Mouse (Mus musculus) heart, adult 2 months (tissue): Measurements from ENCODE around the gene Arpc3. TPM values are rescaled to one million over a fixed set of nuclear protein-coding genes. Genes with fewer than 3 reads are reported as not detected.

ENCODE experiments used
- DNase-seq, 2 experiments: peaks; one replicate each; pipeline ENCODE4 v3.0.0; 2021
- H3K27ac ChIP-seq: fragments of 200-600 bp; 2 replicates; pipeline ENCODE4 v1.8.1; 2022
- H3K27me3 ChIP-seq: fragments of 200-500 bp; 2 replicates; pipeline ENCODE4 v1.6.1; 2012; ENCODE audit warnings: mild to moderate bottlenecking, low read length, inconsistent platforms, mixed read lengths; ENCODE audit not compliant: control insufficient read depth, insufficient read depth
- H3K36me3 ChIP-seq: fragments of 200-500 bp; 2 replicates; pipeline ENCODE4 v1.6.1; 2012; ENCODE audit warnings: low read length, inconsistent platforms; ENCODE audit not compliant: control insufficient read depth, insufficient read depth
- H3K4me1 ChIP-seq: fragments of 200-500 bp; 2 replicates; pipeline ENCODE4 v1.6.1; 2011; ENCODE audit warnings: low read length; ENCODE audit not compliant: control insufficient read depth, insufficient read depth
- H3K4me3 ChIP-seq: fragments of 200-600 bp; 2 replicates; pipeline ENCODE4 v1.8.1; 2022
- H3K79me2 ChIP-seq: fragments of 200-500 bp; replicated peaks from 2 replicates; pipeline ENCODE4 v1.6.1; 2012; ENCODE audit warnings: mild to moderate bottlenecking, inconsistent platforms, low read length, moderate library complexity, mixed read lengths; ENCODE audit not compliant: control insufficient read depth, insufficient read depth
- H3K9ac ChIP-seq: fragments of 200-500 bp; 2 replicates; pipeline ENCODE4 v1.6.1; 2012; ENCODE audit warnings: low read depth, mild to moderate bottlenecking, control low read depth, inconsistent platforms, low read length, mixed read lengths
- CTCF ChIP-seq: fragments of 200-600 bp; IDR thresholded peaks from 2 replicates; pipeline ENCODE4 v1.8.1; 2022; ENCODE audit warnings: antibody characterized with exemption, mild to moderate bottlenecking, moderate library complexity
- EP300 ChIP-seq: fragments of 200-500 bp; IDR thresholded peaks from 2 replicates; pipeline ENCODE4 v1.6.1; 2011; ENCODE audit warnings: low read depth, low read length, control low read depth; ENCODE audit not compliant: insufficient read depth
- POLR2A ChIP-seq: fragments of 200-500 bp; IDR thresholded peaks from 2 replicates; pipeline ENCODE4 v1.6.1; 2011; ENCODE audit warnings: mild to moderate bottlenecking, low read depth, low read length, control low read depth; ENCODE audit not compliant: insufficient read depth
- WGBS: fragments of 180-500 bp; shearing (Covaris S2); methylation state at CpG from one replicate; pipeline ENCODE4 v1.1.7; 2018; 5-methylcytosine and 5-hydroxymethylcytosine counted together
- intact Hi-C: fragments of 180-260 bp; cut with DNase I; formaldehyde crosslinking; loops from one replicate; pipeline ENCODE4 v1.15.1; 2025
- polyA plus RNA-seq: library from polyadenylated mRNA; depleted of rRNA; stranded (reverse); fragments of >200 nt; gene quantifications from 2 replicates; pipeline ENCODE4 v1.2.3, GENCODE M21; 2012
- total RNA-seq, 2 experiments: library from RNA; stranded (reverse); gene quantifications; 2 replicates each; pipeline ENCODE4 v1.2.3; 2021

Gene Arpc3
- total and polyA plus RNA-seq, 3 experiments = 89.6 to 98.7 (median 91.5) TPM

DNA sequence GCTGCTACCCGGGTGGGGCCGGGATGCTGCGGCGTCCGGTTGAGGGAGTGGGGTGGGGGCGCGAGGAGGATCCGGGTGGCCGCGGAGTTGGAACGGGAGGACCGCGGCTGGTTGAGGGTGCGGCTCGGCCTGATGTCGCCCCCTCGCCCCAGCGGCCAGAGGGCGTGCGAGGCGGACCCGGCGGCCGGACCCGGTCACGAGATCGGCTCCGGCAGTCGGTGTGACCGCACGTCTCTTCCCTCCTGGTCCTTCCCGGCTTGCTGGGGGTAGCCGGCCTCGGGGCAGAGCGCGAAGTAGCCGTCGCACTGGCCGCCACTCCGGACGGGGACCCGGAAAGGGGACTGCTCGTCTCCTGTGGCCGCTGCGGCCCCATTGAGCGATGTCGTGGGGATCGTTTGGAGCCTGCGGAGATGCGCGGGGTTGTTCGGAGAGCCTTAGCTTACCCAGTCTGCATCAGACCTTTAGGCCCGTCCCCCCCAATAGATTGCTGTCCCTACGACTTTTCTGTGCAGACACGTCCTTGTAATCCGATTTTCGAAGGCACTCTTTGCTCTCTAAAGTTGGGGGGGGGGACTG lies 37.1 kb upstream of the Arpc3 start:
- no peaks in the 10 kb centered on the region for H3K79me2 ChIP-seq
- H3K4me1 ChIP-seq = no peaks in the 10 kb centered on the region; the same call in 1 of the 2 replicates
- H3K4me3 ChIP-seq = peak overlapping the region; percentile 76
- no peak for DNase-seq
- TF ChIP-seq CTCF (peak; percentile 26), EP300 (no peak)
- intact Hi-C loops = loop anchor here (1.0 to 10.0 kb wide), 2 partner anchors 18 to 200 kb away; partner anchors contain the start of genes Fam216a and Ppp1cc
- no peaks in the 10 kb centered on the region for H3K27me3 ChIP-seq
- H3K9ac ChIP-seq = peak overlapping the region; percentile 91
- no peaks in the 10 kb centered on the region for H3K36me3 ChIP-seq
- under 1% methylated on average over 49 of the region's 57 CpGs for WGBS
- peak overlapping the region; percentile 91 for H3K27ac ChIP-seq

DNA sequence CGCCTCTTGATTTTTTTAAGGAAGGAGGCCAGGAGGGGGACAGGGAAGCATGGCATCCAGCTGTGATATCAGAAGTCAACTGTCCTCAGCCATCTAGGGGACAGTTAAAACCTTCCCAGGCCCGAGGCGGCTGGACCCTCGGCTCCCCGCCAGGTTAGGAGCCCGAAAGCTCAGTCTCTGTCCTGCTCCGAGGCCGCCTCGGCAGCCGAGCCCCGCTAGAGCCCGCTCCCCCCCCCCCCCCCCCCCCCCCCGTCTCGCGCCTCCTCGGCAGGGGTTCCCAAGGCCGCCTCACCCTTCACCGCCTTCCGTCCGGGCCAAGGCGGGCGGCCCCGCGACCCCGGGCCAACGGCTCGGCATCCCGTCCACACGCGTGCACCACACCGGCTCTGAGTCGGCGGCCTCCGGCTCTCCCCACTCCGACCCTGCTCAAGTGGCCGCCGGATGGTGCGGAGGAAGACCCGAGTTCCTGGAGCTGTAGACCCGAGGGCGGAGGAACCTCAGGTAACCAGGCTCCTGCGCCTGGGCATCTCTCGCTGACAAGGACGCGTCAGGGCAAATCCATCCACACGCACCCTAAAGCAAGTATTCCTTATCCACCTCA lies 20.0 kb upstream of the Arpc3 start, which contains the start of gene Gpn3:
Gene Gpn3 (plus strand): TSS at position 286 of the 601 bp plus-strand sequence.
- intact Hi-C loops = loop anchor here (1.0 kb wide), 1 partner anchor 17 kb away; the partner anchor contains the start of genes Rad9b and Vps29
- peak within 1 kb of the TSS; percentile 91 for H3K27ac ChIP-seq
- H3K36me3 ChIP-seq = no peaks in the 10 kb centered on the region
- H3K4me3 ChIP-seq = peak within 1 kb of the TSS; percentile 82
- TF ChIP-seq EP300 (no peak), CTCF (no peak), POLR2A (no peak)
- peak within 1 kb of the TSS; percentile 84 for H3K9ac ChIP-seq
- H3K27me3 ChIP-seq = no peaks in the 10 kb centered on the region
- WGBS = 1% methylated on average over 44 of the region's 46 CpGs
- no peaks in the 10 kb centered on the region for H3K4me1 ChIP-seq
- no peak for DNase-seq
- H3K79me2 ChIP-seq = no peaks in the 10 kb centered on the region

DNA sequence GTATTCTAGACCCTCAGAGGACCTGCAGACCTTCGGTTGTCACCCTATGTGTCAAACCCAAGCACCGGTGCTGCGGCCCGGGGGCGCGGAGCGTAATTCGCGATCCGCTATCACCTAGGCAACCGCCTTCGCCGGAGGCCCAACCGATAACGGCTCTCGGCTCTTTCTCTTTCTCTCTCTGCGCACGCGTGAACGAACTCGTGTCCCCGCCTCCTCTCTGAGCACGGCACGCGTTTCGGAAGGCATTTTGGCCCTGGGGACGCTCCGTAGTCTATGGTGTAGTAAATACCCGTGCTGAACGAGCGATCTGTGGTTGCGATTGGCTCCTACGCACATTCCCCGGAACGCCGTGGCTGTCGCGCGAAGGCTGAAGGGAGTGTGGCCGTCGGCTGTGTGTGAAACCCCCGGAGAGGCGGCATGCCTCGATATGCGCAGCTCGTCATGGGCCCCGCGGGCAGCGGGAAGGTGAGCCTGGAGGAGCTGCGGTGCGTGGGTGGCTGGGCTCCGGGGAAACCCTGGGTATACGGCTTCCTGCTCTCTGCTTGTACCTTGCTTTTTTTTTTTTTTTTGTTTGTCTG lies 19.4 kb upstream of the Arpc3 start, which contains the start of gene Fam216a:
Gene Fam216a (minus strand): TSS at position 173 of the 578 bp plus-strand sequence.
- peak within 1 kb of the TSS; percentile 84 for H3K9ac ChIP-seq
- H3K36me3 ChIP-seq = no peaks in the 10 kb centered on the region
- H3K4me1 ChIP-seq = no peaks in the 10 kb centered on the region
- no peaks in the 10 kb centered on the region for H3K27me3 ChIP-seq
- H3K4me3 ChIP-seq = peak within 1 kb of the TSS; percentile 82
- WGBS = under 1% methylated on average over 53 of the region's 53 CpGs
- no peaks in the 10 kb centered on the region for H3K79me2 ChIP-seq
- TF ChIP-seq EP300 (peak; percentile 95), POLR2A (peak; percentile 73), CTCF (no peak)
- intact Hi-C loops = loop anchor here (1.0 kb wide), 1 partner anchor 18 kb away; the partner anchor contains the start of genes Rad9b and Vps29
- H3K27ac ChIP-seq = peak within 1 kb of the TSS; percentile 91
- DNase-seq = peak; percentile 99

DNA sequence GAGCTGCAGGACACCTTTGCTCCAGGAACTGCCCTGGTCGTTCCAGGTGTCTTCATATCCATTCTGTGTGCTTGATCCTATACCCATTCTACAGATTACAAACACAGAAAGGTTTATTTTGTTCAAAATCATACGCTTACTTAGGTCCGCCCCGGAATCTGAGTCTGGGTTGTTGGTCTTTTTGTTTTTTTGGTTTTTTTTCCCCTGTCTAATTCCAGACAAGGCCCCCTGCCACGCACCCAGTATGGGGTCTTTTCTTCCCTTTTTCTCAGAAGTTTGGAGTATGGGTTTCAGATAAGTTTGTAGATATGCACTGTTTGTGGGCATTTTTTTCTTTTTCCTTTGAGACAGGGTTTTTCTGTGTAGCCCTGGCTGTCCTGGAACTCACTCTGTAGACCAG lies 18.8 kb upstream of the Arpc3 start:
- no peak for DNase-seq
- Histone ChIP-seq H3K27ac (peak overlapping the region; percentile 91), H3K4me1 (no peaks in the 10 kb centered on the region), H3K4me3 (peak overlapping the region; percentile 82), H3K36me3 (no peaks in the 10 kb centered on the region), H3K9ac (peak overlapping the region; percentile 84), H3K79me2 (no peaks in the 10 kb centered on the region), H3K27me3 (no peaks in the 10 kb centered on the region)
- intact Hi-C loops = loop anchor here (1.0 kb wide), 1 partner anchor 19 kb away; the partner anchor contains the start of genes Rad9b and Vps29
- TF ChIP-seq EP300 = no peak
- TF ChIP-seq CTCF = no peak
- TF ChIP-seq POLR2A = no peak
- 2% methylated on average over 5 of the region's 5 CpGs for WGBS

DNA sequence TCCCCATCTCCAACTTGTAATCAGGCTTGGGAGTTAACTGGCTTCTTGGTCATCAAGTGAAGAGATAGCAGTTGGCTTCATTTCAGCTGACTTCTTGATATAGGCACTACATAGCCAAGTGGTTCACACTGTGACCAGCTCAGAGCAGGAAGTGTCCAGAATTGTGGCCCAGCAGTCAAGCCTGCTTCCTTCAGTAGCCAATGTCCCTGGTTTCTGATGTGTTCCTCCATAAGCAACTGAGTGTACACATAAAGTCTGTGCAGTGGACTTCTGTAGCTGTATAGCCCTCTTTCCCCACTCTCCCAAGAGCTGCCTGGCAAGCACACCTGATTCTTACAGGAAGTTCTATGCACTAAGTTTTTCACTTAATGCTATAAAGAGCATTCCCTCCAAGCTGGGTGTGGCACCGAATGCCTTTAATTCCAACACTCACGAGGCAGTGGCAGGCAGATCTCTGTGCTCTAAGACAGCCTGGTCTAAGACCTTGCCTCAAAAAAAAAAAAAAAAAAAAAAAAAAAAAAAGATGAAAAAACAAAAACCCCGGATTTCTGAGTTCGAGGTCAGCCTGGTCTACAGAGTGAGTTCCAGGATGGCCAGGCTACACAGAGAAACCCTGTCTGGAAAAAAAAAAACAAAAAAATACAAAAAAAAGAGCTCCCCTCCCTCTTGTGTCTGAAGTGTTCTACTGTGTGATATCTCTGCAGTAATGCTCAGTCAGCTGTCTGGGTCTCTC lies 14.4 kb upstream of the Arpc3 start:
- no peak overlapping the region for H3K9ac ChIP-seq
- WGBS = 83% methylated on average over 4 of the region's 4 CpGs
- no peaks in the 10 kb centered on the region for H3K27me3 ChIP-seq
- no peak overlapping the region for H3K4me3 ChIP-seq
- no peaks in the 10 kb centered on the region for H3K36me3 ChIP-seq
- H3K27ac ChIP-seq = no peak overlapping the region
- no peaks in the 10 kb centered on the region for H3K79me2 ChIP-seq
- TF ChIP-seq CTCF (no peak), EP300 (no peak), POLR2A (no peak)
- no peak for DNase-seq
- peaks cover 1% of the 10 kb centered on the region; the same call in 1 of the 2 replicates for H3K4me1 ChIP-seq
- intact Hi-C loops = no loop called here
